Mouse (Mus musculus): ENCODE measurements around the gene Myom1.
A peak's percentile ranks its signal among the peaks of the same experiment; 100 is the strongest.

The Myom1 gene

GRCm38 (mm10) chr17:71062870-71063602, 60.6 kb downstream of the Myom1 start:
- DNase-seq, result no peak

- no peak for DNase-seq
Measured at GRCm38 (mm10) chr17:71064463-71065014, 62.1 kb downstream of the Myom1 start.

GRCm38 (mm10) chr17:71065127-71065526, 62.7 kb downstream of the Myom1 start:
- DNase-seq, result no peak

GRCm38 (mm10) chr17:71069176-71069575, 66.7 kb downstream of the Myom1 start:
- no peak for DNase-seq

- DNase-seq, result no peak
Measured at GRCm38 (mm10) chr17:71071958-71072357, 69.5 kb downstream of the Myom1 start.

GRCm38 (mm10) chr17:71074386-71074785, 72.0 kb downstream of the Myom1 start:
- no peak for DNase-seq

GRCm38 (mm10) chr17:71081986-71082385, 79.6 kb downstream of the Myom1 start:
- no peak for DNase-seq

GRCm38 (mm10) chr17:71086969-71087368, 84.5 kb downstream of the Myom1 start:
- DNase-seq, result no peak

- DNase-seq, result no peak
Measured at GRCm38 (mm10) chr17:71087396-71088153, 85.1 kb downstream of the Myom1 start.

- DNase-seq, result no peak
Measured at GRCm38 (mm10) chr17:71088154-71088521, 85.7 kb downstream of the Myom1 start.

- DNase-seq, result no peak
Measured at GRCm38 (mm10) chr17:71088991-71089434, 86.6 kb downstream of the Myom1 start.

GRCm38 (mm10) chr17:71089781-71090480, 87.5 kb downstream of the Myom1 start:
- peak in 1 of 2 experiments; percentile 12 for DNase-seq

GRCm38 (mm10) chr17:71091024-71091423, 88.6 kb downstream of the Myom1 start:
- DNase-seq, result no peak

GRCm38 (mm10) chr17:71092341-71092740, 89.9 kb downstream of the Myom1 start:
- DNase-seq, result no peak

GRCm38 (mm10) chr17:71093793-71094192, 91.4 kb downstream of the Myom1 start:
- no peak for DNase-seq

- no peak for DNase-seq
Measured at GRCm38 (mm10) chr17:71094438-71094837, 92.0 kb downstream of the Myom1 start.

- DNase-seq, result no peak
Measured at GRCm38 (mm10) chr17:71096557-71097208, 94.2 kb downstream of the Myom1 start.

GRCm38 (mm10) chr17:71097209-71097597, 94.8 kb downstream of the Myom1 start:
- no peak for DNase-seq

- DNase-seq, result no peak
Measured at GRCm38 (mm10) chr17:71098606-71099005, 96.2 kb downstream of the Myom1 start.

GRCm38 (mm10) chr17:71102571-71103551, 100.4 kb downstream of the Myom1 start:
- no peak for DNase-seq

- no peak for DNase-seq
Measured at GRCm38 (mm10) chr17:71105297-71105696, 102.9 kb downstream of the Myom1 start.
